Mouse (Mus musculus) intestine, embryonic 15.5 days (tissue): ENCODE results near the gene Tmem38b. TPM values are rescaled to one million over a fixed set of nuclear protein-coding genes. Genes with fewer than 3 reads are reported as not detected.
"Not testable (repeated sequence)": the region's sequence is repeated elsewhere in the genome, so short reads cannot be mapped to it uniquely, and the experiment has no call there.

ENCODE experiments used
- ATAC-seq: fragments of 200-750 bp; cut with Nextera tagmentation; 2 replicates; pipeline ENCODE4 v1.8.0; 2017; ENCODE audit warnings: moderate TSS enrichment, moderate library complexity
- H3K27ac ChIP-seq: fragments of 300-500 bp; sonication (generic); 2 replicates; pipeline ENCODE4 v1.5.1; 2015; ENCODE audit warnings: mild to moderate bottlenecking, inconsistent platforms
- H3K27me3 ChIP-seq: fragments of 300-500 bp; sonication (generic); replicated peaks from 2 replicates; pipeline ENCODE4 v1.6.1; 2015; ENCODE audit warnings: inconsistent platforms
- H3K36me3 ChIP-seq: fragments of 300-500 bp; sonication (generic); 2 replicates; pipeline ENCODE4 v1.6.1; 2015; ENCODE audit warnings: inconsistent platforms
- H3K4me1 ChIP-seq: fragments of 300-500 bp; sonication (generic); replicated peaks from 2 replicates; pipeline ENCODE4 v1.6.1; 2015; ENCODE audit warnings: inconsistent platforms
- H3K4me2 ChIP-seq: fragments of 300-500 bp; sonication (generic); replicated peaks from 2 replicates; pipeline ENCODE4 v1.6.1; 2015; ENCODE audit warnings: mild to moderate bottlenecking, inconsistent platforms
- H3K4me3 ChIP-seq: fragments of 300-500 bp; sonication (generic); replicated peaks from 2 replicates; pipeline ENCODE4 v1.5.1; 2015; ENCODE audit warnings: inconsistent platforms
- H3K9ac ChIP-seq: fragments of 300-500 bp; sonication (generic); 2 replicates; pipeline ENCODE4 v1.6.1; 2015; ENCODE audit warnings: inconsistent platforms
- H3K9me3 ChIP-seq: fragments of 300-500 bp; sonication (generic); 2 replicates; pipeline ENCODE4 v1.6.1; 2016; ENCODE audit warnings: inconsistent platforms
- WGBS: fragments of 180-500 bp; shearing (Covaris S2); methylation state at CpG from one replicate; pipeline ENCODE4 v1.1.7; 2015; 5-methylcytosine and 5-hydroxymethylcytosine counted together
- polyA plus RNA-seq: library from polyadenylated mRNA; unstranded; fragments of >200 nt; fragmentation: Nextera tagmentation; extraction: Ambion mirVana; gene quantifications from 2 replicates; pipeline ENCODE4 v1.2.1, GENCODE M21; 2015

Gene Tmem38b
- polyA plus RNA-seq, 1 experiment from 2014 or later: 7.6 TPM

GRCm38 (mm10) chr4:53798896-53799676 is 26.8 kb upstream of the Tmem38b start:
- 50% methylated on average over 7 of the region's 7 CpGs for WGBS
- Histone ChIP-seq H3K9ac (no peak overlapping the region), H3K27ac (no peak overlapping the region), H3K4me3 (no peak overlapping the region), H3K4me1 (no peaks in the 10 kb centered on the region), H3K4me2 (no peak overlapping the region), H3K36me3 (no peaks in the 10 kb centered on the region), H3K27me3 (no peaks in the 10 kb centered on the region), H3K9me3 (no peaks in the 10 kb centered on the region)
- ATAC-seq: no peak

- Histone ChIP-seq H3K4me1 (no peaks in the 10 kb centered on the region), H3K4me2 (no peak overlapping the region), H3K9me3 (no peaks in the 10 kb centered on the region), H3K9ac (no peak overlapping the region), H3K27ac (no peak overlapping the region), H3K4me3 (no peak overlapping the region), H3K36me3 (no peaks in the 10 kb centered on the region), H3K27me3 (no peaks in the 10 kb centered on the region)
- no peak for ATAC-seq
- WGBS: 61% methylated on average over 1 of the region's 1 CpGs
These were observed 26.1 kb upstream of the Tmem38b start for GRCm38 (mm10) chr4:53799753-53800152.

- H3K27me3 ChIP-seq, H3K9ac ChIP-seq, H3K9me3 ChIP-seq, H3K4me2 ChIP-seq, ATAC-seq, H3K4me1 ChIP-seq, H3K36me3 ChIP-seq, H3K27ac ChIP-seq, H3K4me3 ChIP-seq: not testable (repeated sequence)
- 89% methylated on average over 8 of the region's 8 CpGs for WGBS
These were observed 22.2 kb upstream of the Tmem38b start for GRCm38 (mm10) chr4:53803674-53804073.

- not testable (repeated sequence) for H3K4me3 ChIP-seq, ATAC-seq, H3K27me3 ChIP-seq, H3K36me3 ChIP-seq, H3K9ac ChIP-seq, H3K4me2 ChIP-seq, H3K4me1 ChIP-seq, H3K27ac ChIP-seq, H3K9me3 ChIP-seq
- WGBS: 82% methylated on average over 6 of the region's 6 CpGs
These were observed 19.4 kb upstream of the Tmem38b start for GRCm38 (mm10) chr4:53806428-53806827.

GRCm38 (mm10) chr4:53818320-53818719 is 7.5 kb upstream of the Tmem38b start:
- H3K27ac ChIP-seq: no peak overlapping the region
- H3K27me3 ChIP-seq: no peaks in the 10 kb centered on the region
- H3K9ac ChIP-seq: no peak overlapping the region
- no peak overlapping the region for H3K4me3 ChIP-seq
- H3K4me2 ChIP-seq: no peak overlapping the region
- no peak for ATAC-seq
- no peaks in the 10 kb centered on the region for H3K4me1 ChIP-seq
- no peaks in the 10 kb centered on the region for H3K9me3 ChIP-seq
- WGBS: 41% methylated on average over 5 of the region's 5 CpGs
- H3K36me3 ChIP-seq: no peaks in the 10 kb centered on the region

- Histone ChIP-seq H3K9me3 (no peaks in the 10 kb centered on the region), H3K27me3 (no peaks in the 10 kb centered on the region), H3K9ac (no peak overlapping the region), H3K27ac (no peak overlapping the region), H3K4me3 (no peak overlapping the region), H3K4me2 (no peak overlapping the region), H3K4me1 (no peaks in the 10 kb centered on the region), H3K36me3 (no peaks in the 10 kb centered on the region)
- 45% methylated on average over 6 of the region's 6 CpGs for WGBS
- ATAC-seq: no peak
These were observed 2.1 kb upstream of the Tmem38b start for GRCm38 (mm10) chr4:53823697-53824096.

GRCm38 (mm10) chr4:53824831-53825230 is 1.0 kb upstream of the Tmem38b start:
- WGBS: 29% methylated on average over 4 of the region's 4 CpGs
- Histone ChIP-seq H3K4me3 (no peak overlapping the region), H3K27ac (no peak overlapping the region)

GRCm38 (mm10) chr4:53826641-53827248 is 900 bp downstream of the Tmem38b start:
- WGBS: 9% methylated on average over 11 of the region's 11 CpGs
- no peak overlapping the region for H3K27ac ChIP-seq
- peak overlapping the region; percentile 78 for H3K4me2 ChIP-seq
- H3K4me1 ChIP-seq: no peaks in the 10 kb centered on the region
- peak overlapping the region; percentile 65; the same call in 1 of the 2 replicates for H3K9ac ChIP-seq
- H3K36me3 ChIP-seq: no peaks in the 10 kb centered on the region
- H3K4me3 ChIP-seq: peak overlapping the region; percentile 75
- H3K27me3 ChIP-seq: no peaks in the 10 kb centered on the region
- no peak for ATAC-seq
- H3K9me3 ChIP-seq: no peaks in the 10 kb centered on the region

More at GRCm38 (mm10) chr4:53824831-53825230, 1.0 kb upstream of the Tmem38b start:
- Histone ChIP-seq H3K36me3 (no peaks in the 10 kb centered on the region), H3K9ac (no peak overlapping the region), H3K9me3 (no peaks in the 10 kb centered on the region), H3K4me1 (no peaks in the 10 kb centered on the region), H3K27me3 (no peaks in the 10 kb centered on the region), H3K4me2 (no peak overlapping the region)
- no peak for ATAC-seq

GRCm38 (mm10) chr4:53827869-53828268 is 2.0 kb downstream of the Tmem38b start:
- no peak overlapping the region for H3K4me2 ChIP-seq
- H3K4me3 ChIP-seq: no peak overlapping the region

GRCm38 (mm10) chr4:53828914-53829313 is 3.1 kb downstream of the Tmem38b start:
- no peak for ATAC-seq

More at GRCm38 (mm10) chr4:53827869-53828268, 2.0 kb downstream of the Tmem38b start:
- Histone ChIP-seq H3K27ac (no peak overlapping the region), H3K9ac (no peak overlapping the region), H3K9me3 (no peaks in the 10 kb centered on the region), H3K27me3 (no peaks in the 10 kb centered on the region), H3K4me1 (no peaks in the 10 kb centered on the region), H3K36me3 (no peaks in the 10 kb centered on the region)
- WGBS: 86% methylated on average over 5 of the region's 5 CpGs
- no peak for ATAC-seq

GRCm38 (mm10) chr4:53830016-53830415 is 4.2 kb downstream of the Tmem38b start:
- Histone ChIP-seq H3K9ac (no peak overlapping the region), H3K27me3 (no peaks in the 10 kb centered on the region), H3K9me3 (no peaks in the 10 kb centered on the region), H3K4me1 (no peaks in the 10 kb centered on the region), H3K4me3 (no peak overlapping the region), H3K36me3 (no peaks in the 10 kb centered on the region), H3K27ac (no peak overlapping the region), H3K4me2 (no peak overlapping the region)
- ATAC-seq: no peak
- WGBS: 89% methylated on average over 4 of the region's 4 CpGs

More at GRCm38 (mm10) chr4:53828914-53829313, 3.1 kb downstream of the Tmem38b start:
- Histone ChIP-seq H3K36me3 (no peaks in the 10 kb centered on the region), H3K4me2 (no peak overlapping the region), H3K4me3 (no peak overlapping the region), H3K9me3 (no peaks in the 10 kb centered on the region), H3K27me3 (no peaks in the 10 kb centered on the region), H3K4me1 (no peaks in the 10 kb centered on the region), H3K9ac (no peak overlapping the region), H3K27ac (no peak overlapping the region)
- WGBS: 80% methylated on average over 3 of the region's 3 CpGs

GRCm38 (mm10) chr4:53830579-53830978 is 4.7 kb downstream of the Tmem38b start:
- 74% methylated on average over 2 of the region's 2 CpGs for WGBS

GRCm38 (mm10) chr4:53832321-53832720 is 6.5 kb downstream of the Tmem38b start:
- 58% methylated on average over 3 of the region's 3 CpGs for WGBS
- no peak overlapping the region for H3K4me3 ChIP-seq
- ATAC-seq: peak; percentile 47; the same call in 1 of the 2 replicates

More at GRCm38 (mm10) chr4:53830579-53830978, 4.7 kb downstream of the Tmem38b start:
- no peak overlapping the region for H3K9ac ChIP-seq
- no peaks in the 10 kb centered on the region for H3K9me3 ChIP-seq
- H3K27ac ChIP-seq: no peak overlapping the region
- H3K4me1 ChIP-seq: no peaks in the 10 kb centered on the region
- H3K27me3 ChIP-seq: no peaks in the 10 kb centered on the region
- no peaks in the 10 kb centered on the region for H3K36me3 ChIP-seq
- no peak overlapping the region for H3K4me3 ChIP-seq
- no peak for ATAC-seq
- H3K4me2 ChIP-seq: no peak overlapping the region

More at GRCm38 (mm10) chr4:53832321-53832720, 6.5 kb downstream of the Tmem38b start:
- Histone ChIP-seq H3K4me1 (no peaks in the 10 kb centered on the region), H3K36me3 (no peaks in the 10 kb centered on the region), H3K27me3 (no peaks in the 10 kb centered on the region), H3K9me3 (no peaks in the 10 kb centered on the region), H3K27ac (no peak overlapping the region), H3K4me2 (no peak overlapping the region), H3K9ac (no peak overlapping the region)
